Mouse (Mus musculus): ENCODE data around the gene Exph5. TPM values are rescaled to one million over a fixed set of nuclear protein-coding genes. Genes with fewer than 3 reads are reported as not detected.

Exph5 gene
- total RNA-seq, 1 experiment from 2014 or later: 0.09 TPM

GRCm38 (mm10) chr9:53356219-53357155 lies 55.0 kb downstream of the Exph5 start:
- DNase-seq: no peak

DNA sequence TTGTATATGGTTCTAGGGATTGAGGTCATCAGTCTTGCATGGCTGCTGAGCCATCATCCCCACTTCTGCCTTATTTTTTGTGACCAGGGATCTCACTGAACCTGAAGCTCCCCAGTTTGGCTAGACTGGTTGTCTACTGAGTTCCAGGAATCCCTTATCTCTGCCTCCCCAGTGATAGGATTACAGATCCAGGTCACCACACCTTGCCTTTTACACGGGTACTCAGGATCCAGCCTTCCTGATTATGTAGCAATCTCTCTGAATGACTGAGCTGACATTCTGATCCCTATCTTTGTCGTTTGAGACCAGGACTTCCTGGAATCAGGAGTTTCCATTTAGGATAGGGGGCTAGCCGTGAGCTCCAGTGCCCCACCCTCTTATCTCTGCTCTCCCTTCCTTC lies 69.9 kb downstream of the Exph5 start:
- DNase-seq: no peak

GRCm38 (mm10) chr9:53375907-53376306 lies 74.4 kb downstream of the Exph5 start:
- DNase-seq: peak; percentile 18

GRCm38 (mm10) chr9:53376820-53377219 lies 75.3 kb downstream of the Exph5 start:
- peak; percentile 9 for DNase-seq

GRCm38 (mm10) chr9:53377597-53377996 lies 76.1 kb downstream of the Exph5 start:
- no peak for DNase-seq

- no peak for DNase-seq
Measured at GRCm38 (mm10) chr9:53378171-53378570, 76.7 kb downstream of the Exph5 start.

- DNase-seq: no peak
Measured at GRCm38 (mm10) chr9:53380595-53380994, 79.1 kb downstream of the Exph5 start.

- no peak for DNase-seq
Measured at GRCm38 (mm10) chr9:53381113-53381615, 79.7 kb downstream of the Exph5 start.

DNA sequence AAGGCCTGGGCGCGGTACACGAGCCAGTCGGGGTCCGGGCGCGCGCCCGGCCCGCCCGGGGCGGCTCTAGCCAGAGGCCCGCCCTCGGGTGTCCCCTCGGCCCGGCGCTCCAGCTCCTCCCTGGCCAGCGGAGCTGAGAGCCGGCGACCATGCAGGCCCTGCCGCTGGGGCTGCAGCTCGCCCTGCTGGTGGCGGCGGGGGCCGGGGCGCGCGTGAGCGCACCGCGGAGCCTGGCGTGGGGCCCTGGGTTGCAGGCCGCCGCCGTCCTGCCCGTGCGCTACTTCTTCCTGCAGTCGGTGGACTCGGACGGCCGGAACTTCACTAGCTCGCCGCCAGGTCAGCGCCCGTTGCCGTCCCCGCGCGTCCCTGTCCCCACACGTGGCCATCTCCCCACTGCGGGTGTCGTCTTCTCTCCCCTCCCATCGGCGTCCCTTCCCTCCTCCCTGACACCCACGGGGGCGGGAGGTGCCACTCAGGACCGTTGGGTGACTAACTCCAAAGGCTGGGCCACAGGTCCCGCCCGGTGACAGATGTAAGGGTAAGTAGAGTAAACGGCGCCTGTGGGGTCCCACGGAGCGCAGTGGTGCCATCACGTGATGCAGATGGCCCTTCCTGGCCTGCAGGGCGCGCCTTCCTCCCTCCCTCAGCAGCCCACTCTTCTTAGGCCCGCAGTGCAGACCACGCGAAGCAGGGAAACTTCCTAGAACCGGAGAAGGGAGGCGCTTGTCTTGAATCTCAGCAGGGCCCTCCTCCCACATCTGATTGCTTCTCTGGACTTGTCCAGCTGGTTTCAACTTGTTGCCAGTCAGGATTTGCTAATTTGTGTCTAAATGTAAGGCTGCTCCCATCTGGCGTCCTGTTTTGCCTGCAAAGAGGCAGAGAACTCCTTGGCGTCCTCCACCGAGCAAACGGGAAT lies 82.7 kb downstream of the Exph5 start, which contains the start of gene Kdelc2:
Kdelc2 (plus strand) TSS at position 75 of the 916 bp plus-strand sequence.
- peak; percentile 70 for DNase-seq

- DNase-seq: no peak
Measured at GRCm38 (mm10) chr9:53384873-53385272, 83.4 kb downstream of the Exph5 start.

DNA sequence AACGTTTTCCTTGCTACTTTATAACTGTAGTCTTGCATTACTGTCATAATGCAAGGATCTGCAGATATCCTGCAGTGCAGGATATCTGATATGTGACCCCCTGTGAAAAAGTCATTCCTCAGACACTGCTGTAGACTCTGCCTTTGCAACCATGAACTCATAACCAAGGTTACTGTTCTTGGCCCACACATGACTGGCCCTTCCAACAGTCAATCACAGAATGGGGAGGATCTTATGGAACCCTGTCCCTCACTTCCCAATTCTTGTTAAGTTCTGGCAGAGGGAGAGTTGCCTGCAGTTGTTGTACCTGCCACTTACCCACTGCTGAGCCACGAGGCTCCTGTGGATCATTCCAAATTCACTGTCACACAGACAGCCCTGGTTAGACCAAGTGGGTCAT lies 86.0 kb downstream of the Exph5 start:
- DNase-seq: no peak

DNA sequence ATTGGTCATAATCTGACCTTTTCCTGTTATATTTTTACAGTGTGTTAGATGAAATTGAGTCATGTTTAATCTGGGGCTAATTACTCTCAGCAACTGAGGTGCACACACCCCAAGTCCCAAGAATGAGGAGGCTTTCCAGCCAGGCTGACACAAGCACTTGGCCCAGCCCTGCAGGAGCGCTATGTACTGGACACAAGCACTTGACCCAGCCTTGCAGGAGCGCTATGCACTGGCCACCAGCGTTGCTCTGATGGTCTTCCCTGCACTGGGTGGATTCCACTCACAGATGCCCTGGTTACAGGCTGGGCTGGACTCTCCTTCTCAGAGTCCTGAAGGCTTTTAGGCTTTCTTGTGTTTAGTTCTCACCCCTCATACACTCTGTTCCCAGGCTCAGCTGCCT lies 87.6 kb downstream of the Exph5 start:
- DNase-seq: no peak

DNA sequence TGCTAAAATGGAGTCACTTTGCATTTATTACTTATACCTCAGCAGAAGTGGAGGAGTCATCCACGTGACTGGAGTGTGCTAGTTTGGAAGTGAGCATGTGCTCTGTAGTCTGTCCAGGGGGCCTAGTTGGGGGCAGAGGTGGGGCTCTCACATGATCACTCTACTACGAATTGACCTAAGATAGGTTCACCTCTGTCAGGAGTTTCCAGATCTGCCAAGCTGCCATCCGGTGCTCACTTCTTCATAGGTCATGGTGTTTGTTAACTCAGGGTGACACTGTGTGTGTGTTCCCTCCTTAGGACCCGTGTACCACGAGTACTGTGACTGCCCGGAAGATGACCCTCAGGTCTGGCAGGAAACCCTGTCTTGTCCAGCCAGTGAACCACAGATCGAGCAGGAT lies 88.7 kb downstream of the Exph5 start:
- DNase-seq: no peak

DNA sequence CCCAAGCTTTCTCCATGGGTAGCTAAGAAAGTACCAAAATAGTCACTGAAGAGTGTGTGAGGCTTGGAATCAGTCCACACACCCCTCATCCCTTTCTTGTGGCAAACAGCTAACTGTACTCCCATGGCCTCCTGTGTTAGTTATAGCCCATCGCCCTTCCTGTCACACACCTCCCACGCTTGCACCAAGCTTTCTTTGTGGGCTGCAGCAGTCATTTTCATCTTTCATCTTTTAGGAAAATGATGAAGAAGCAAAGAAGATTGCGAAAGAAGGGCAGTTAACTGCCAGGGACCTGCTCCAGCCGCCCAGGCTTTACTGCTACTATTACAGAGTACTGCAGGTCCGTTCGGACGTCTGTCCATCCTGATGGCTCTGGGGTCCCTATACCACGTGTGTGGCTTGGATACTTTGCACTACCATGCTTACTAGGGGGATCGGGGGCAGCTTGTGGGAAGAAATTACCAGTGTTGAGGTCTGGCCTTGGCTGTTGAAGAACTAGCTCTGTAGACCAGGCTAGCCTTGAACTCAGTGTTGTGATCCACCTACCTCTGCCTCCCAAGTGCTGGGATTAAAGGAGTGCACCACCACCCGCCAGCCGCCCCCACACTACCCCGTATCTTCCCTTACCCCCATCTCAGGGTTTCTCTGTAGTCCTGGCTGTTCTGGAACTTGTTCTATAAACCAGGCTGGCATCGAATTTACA lies 96.4 kb downstream of the Exph5 start:
- no peak for DNase-seq

- peak; percentile 68 for DNase-seq
Measured at GRCm38 (mm10) chr9:53398388-53398700, 96.9 kb downstream of the Exph5 start.

GRCm38 (mm10) chr9:53399537-53399936 lies 98.1 kb downstream of the Exph5 start:
- no peak for DNase-seq

GRCm38 (mm10) chr9:53400696-53401095 lies 99.2 kb downstream of the Exph5 start:
- no peak for DNase-seq

- no peak for DNase-seq
Measured at GRCm38 (mm10) chr9:53401146-53401545, 99.7 kb downstream of the Exph5 start.

- peak; percentile 45 for DNase-seq
Measured at GRCm38 (mm10) chr9:53402291-53402711, 100.8 kb downstream of the Exph5 start, which contains the start of gene 4930550C14Rik. Gene 4930550C14Rik (plus strand): TSS chr9:53402325.

DNA sequence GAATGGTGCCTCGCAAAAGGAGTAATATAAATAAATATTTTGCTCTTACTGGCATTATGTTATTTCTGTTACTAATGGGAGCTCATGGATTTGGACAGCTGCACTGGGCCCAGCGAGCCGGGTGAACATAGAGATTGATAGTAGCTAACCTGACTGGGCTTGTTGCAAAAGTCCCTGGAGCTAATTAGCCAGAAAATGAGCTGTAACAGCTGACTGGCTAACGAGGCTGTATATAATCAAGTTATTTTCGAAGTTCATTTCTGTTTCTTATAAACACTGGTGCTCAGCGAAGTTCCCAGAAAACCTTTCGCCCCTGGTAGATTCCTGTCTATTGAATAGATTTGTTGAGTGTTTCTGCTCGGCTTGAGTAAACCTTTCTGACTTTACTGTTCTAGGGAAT lies 101.5 kb downstream of the Exph5 start:
- no peak for DNase-seq

DNA sequence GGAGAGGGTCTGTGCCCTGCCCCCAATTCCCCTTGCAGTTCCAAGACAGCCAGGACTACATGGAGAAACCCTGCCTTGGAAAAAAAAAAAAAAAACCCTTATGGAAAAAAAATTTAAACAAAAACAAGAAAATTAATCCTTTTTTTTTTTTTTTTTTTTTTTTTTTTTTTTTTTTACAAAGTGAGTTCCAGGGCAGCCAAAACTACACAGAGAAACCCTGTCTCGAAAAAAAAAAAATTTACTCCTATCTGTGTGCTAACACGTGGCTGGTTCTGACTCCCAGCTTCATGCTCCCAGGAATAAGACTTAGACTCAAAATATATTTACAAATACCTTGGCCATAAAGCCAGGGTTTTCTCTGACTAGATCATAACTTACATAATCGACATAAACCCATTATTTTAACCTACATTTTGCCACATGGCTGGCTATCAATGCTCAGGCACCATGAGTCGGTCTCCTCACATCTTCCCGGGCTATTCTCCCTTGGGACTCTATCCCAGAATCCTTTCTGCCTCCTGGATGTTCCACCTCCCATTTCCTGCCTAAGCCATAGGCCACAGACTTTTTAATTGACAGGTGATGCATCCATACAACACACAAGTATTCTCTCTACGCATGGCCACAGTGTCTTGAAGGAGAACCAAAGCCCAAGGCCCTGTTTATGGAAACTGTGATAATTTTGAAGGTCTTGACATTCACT lies 102.7 kb downstream of the Exph5 start:
- DNase-seq: no peak

All from adrenal gland, postnatal 25 days (tissue).